In genomic region chr9:96436901-96437804, GRCm38 (mm10) we compare ENCODE assay signal across 8 mouse cellular contexts. TPM values are rescaled to one million over a fixed set of nuclear protein-coding genes. Genes with fewer than 3 reads are reported as not detected.
DNase-seq lines count a peak whose midpoint lies in the region; ATAC-seq and TF ChIP-seq lines count a peak whose summit lies in the region.

No protein-coding gene starts in this region.

- H3K4me1 ChIP-seq in lung, embryonic 14.5 days (ENCODE audit: insufficient read depth) = peaks cover 20% of the 10 kb centered on the region
- H3K4me1 ChIP-seq in forebrain, embryonic 16.5 days (replicated peaks; ENCODE audit: control insufficient read depth, insufficient read depth, low read length) = peaks cover 22% of the 10 kb centered on the region
- peaks cover 20% of the 10 kb centered on the region for H3K4me1 ChIP-seq in midbrain, embryonic 14.5 days (ENCODE audit: control insufficient read depth, insufficient read depth, low read length)

- peak; percentile 26 for DNase-seq in lung, embryonic 14.5 days
- DNase-seq in lung, postnatal 36 days = no peak
- peak; percentile 63 for DNase-seq in adrenal gland, adult 8-10 months
- DNase-seq in kidney, adult 9 months = peak; percentile 23
- DNase-seq in midbrain, embryonic 14.5 days = peak; percentile 60
- DNase-seq in gastrocnemius, postnatal 25 days = no peak
- DNase-seq in spleen, adult 18-20 months = no peak

- peak; percentile 28; the same call in 1 of the 2 replicates for ATAC-seq in lung, embryonic 14.5 days (ENCODE audit: insufficient read depth)
- 0 out of 2 replicates have a peak, but pooled peaks have one; percentile 13 for ATAC-seq in forebrain, embryonic 16.5 days
- no peak; the same call in 1 of the 2 replicates for ATAC-seq in midbrain, embryonic 14.5 days (ENCODE audit: low FRiP score, low TSS enrichment)

- 10% methylated on average over 28 of the region's 28 CpGs for WGBS in lung, embryonic 14.5 days
- WGBS in forebrain, embryonic 16.5 days = 10% methylated on average over 28 of the region's 28 CpGs
- WGBS in midbrain, embryonic 14.5 days = 7% methylated on average over 28 of the region's 28 CpGs

- peak overlapping the region; percentile 43 for H3K4me3 ChIP-seq in lung, embryonic 14.5 days (ENCODE audit: low read depth, low read length)
- H3K4me3 ChIP-seq in forebrain, embryonic 16.5 days (replicated peaks; ENCODE audit: low read length) = peak overlapping the region; percentile 45
- H3K4me3 ChIP-seq in midbrain, embryonic 14.5 days (replicated peaks; ENCODE audit: low read depth, low read length) = peak overlapping the region; percentile 40

- H3K9ac ChIP-seq in lung, embryonic 14.5 days = peak overlapping the region; percentile 55
- peak overlapping the region; percentile 62 for H3K9ac ChIP-seq in forebrain, embryonic 16.5 days (replicated peaks; ENCODE audit: low read depth, low read length)
- H3K9ac ChIP-seq in midbrain, embryonic 14.5 days (replicated peaks; ENCODE audit: low read length) = peak overlapping the region; percentile 69

- H3K4me2 ChIP-seq in lung, embryonic 14.5 days = peak overlapping the region; percentile 73
- peak overlapping the region; percentile 64 for H3K4me2 ChIP-seq in forebrain, embryonic 16.5 days (ENCODE audit: low read length)
- peak overlapping the region; percentile 74 for H3K4me2 ChIP-seq in midbrain, embryonic 14.5 days (ENCODE audit: low read length)

- no peaks in the 10 kb centered on the region for H3K36me3 ChIP-seq in lung, embryonic 14.5 days (ENCODE audit: insufficient read depth)
- H3K36me3 ChIP-seq in forebrain, embryonic 16.5 days (ENCODE audit: control insufficient read depth, insufficient read depth) = no peaks in the 10 kb centered on the region
- H3K36me3 ChIP-seq in midbrain, embryonic 14.5 days (ENCODE audit: control insufficient read depth, insufficient read depth, low read length) = no peaks in the 10 kb centered on the region

- H3K9me3 ChIP-seq in lung, embryonic 14.5 days (ENCODE audit: low read depth, low read length) = no peaks in the 10 kb centered on the region
- H3K9me3 ChIP-seq in forebrain, embryonic 16.5 days (ENCODE audit: control insufficient read depth, low read length) = no peaks in the 10 kb centered on the region
- H3K9me3 ChIP-seq in midbrain, embryonic 14.5 days (ENCODE audit: control insufficient read depth, low read length) = no peaks in the 10 kb centered on the region

- no peak for TF ChIP-seq CTCF in lung, embryonic 14.5 days (IDR thresholded peaks at IDR 0.05; ENCODE audit: low read depth)

- peak overlapping the region; percentile 88 for H3K27ac ChIP-seq in lung, embryonic 14.5 days (ENCODE audit: low read depth)
- H3K27ac ChIP-seq in forebrain, embryonic 16.5 days (ENCODE audit: low read length) = peak overlapping the region; percentile 74
- peak overlapping the region; percentile 72 for H3K27ac ChIP-seq in midbrain, embryonic 14.5 days (replicated peaks; ENCODE audit: low read depth, low read length)

- no peaks in the 10 kb centered on the region for H3K27me3 ChIP-seq in lung, embryonic 14.5 days (ENCODE audit: insufficient read depth, low read length)
- H3K27me3 ChIP-seq in forebrain, embryonic 16.5 days (replicated peaks; ENCODE audit: control insufficient read depth, insufficient read depth, low read length) = peaks cover 18% of the 10 kb centered on the region
- H3K27me3 ChIP-seq in midbrain, embryonic 14.5 days (ENCODE audit: control insufficient read depth, insufficient read depth, low read length) = no peaks in the 10 kb centered on the region

RNA-seq across cellular contexts. Expression of gene Rnf7, which starts 41.3 kb away (rescaled TPM):
- 242 and 260 TPM in 2 replicates for polyA plus RNA-seq in lung, embryonic 14.5 days (2014; fragmentation: Nextera tagmentation; extraction: Ambion mirVana)
- total RNA-seq in adrenal gland, adult 8-10 months (2022) = 10 to 100 TPM; 71.2 to 80.5 (median 77.9) TPM
- polyA plus RNA-seq in forebrain, embryonic 16.5 days (2015; fragmentation: Nextera tagmentation; extraction: Ambion mirVana) = 179 TPM in 2 replicates
- polyA plus RNA-seq in midbrain, embryonic 14.5 days (2014; fragmentation: Nextera tagmentation; extraction: Ambion mirVana) = 262 and 263 TPM in 2 replicates
- total RNA-seq in gastrocnemius, postnatal 25 days (2021) = 10 to 100 TPM; 62.9 to 65.7 TPM

Comparison
In these comparisons a context has a peak if more than half of its experiments do, and no peak if none do; other contexts are left out.
1. DNase-seq: peak in lung, embryonic 14.5 days (single experiment), adrenal gland, adult 8-10 months (single experiment), kidney, adult 9 months (single experiment) and midbrain, embryonic 14.5 days (single experiment); none in lung, postnatal 36 days (single experiment), gastrocnemius, postnatal 25 days (single experiment) and spleen, adult 18-20 months (0 of 2).
2. Peak in every context shown above with its lines, with median percentiles within 50 percentile points of each other: H3K27ac ChIP-seq, H3K4me2 ChIP-seq, H3K4me3 ChIP-seq and H3K9ac ChIP-seq.